ENCODE assay signal across 8 mouse cellular contexts in genomic region chr13:100833640-100834002, GRCm38 (mm10). TPM values are rescaled to one million over a fixed set of nuclear protein-coding genes. Genes with fewer than 3 reads are reported as not detected.
DNase-seq lines count a peak whose midpoint lies in the region; ATAC-seq and TF ChIP-seq lines count a peak whose summit lies in the region.

No protein-coding gene starts in this region.

- no peak for TF ChIP-seq CTCF in forebrain, postnatal 0 days (IDR thresholded peaks at IDR 0.05; ENCODE audit: low read depth)

- WGBS in heart, embryonic 11.5 days (ENCODE audit: insufficient replicate concordance): 52% methylated on average over 6 of the region's 6 CpGs
- 48% methylated on average over 6 of the region's 6 CpGs for WGBS in forebrain, postnatal 0 days

- in situ Hi-C loops in ES-E14 (cut with MboI; ENCODE audit: low sequenced_read_pairs in 2 of 2, unreplicated experiment in 2 of 2): no loop called here

- H3K9me3 ChIP-seq in heart, embryonic 11.5 days (replicated peaks; ENCODE audit: control insufficient read depth, low read length): no peaks in the 10 kb centered on the region
- no peaks in the 10 kb centered on the region for H3K9me3 ChIP-seq in ES-E14 (ENCODE audit: control insufficient read depth, insufficient read depth, low read depth, low read length)
- no peaks in the 10 kb centered on the region for H3K9me3 ChIP-seq in forebrain, postnatal 0 days (ENCODE audit: low read length)

- no peaks in the 10 kb centered on the region for H3K27me3 ChIP-seq in heart, embryonic 11.5 days (ENCODE audit: control insufficient read depth, insufficient read depth, low read length)
- H3K27me3 ChIP-seq in forebrain, postnatal 0 days (ENCODE audit: insufficient read depth, low read length): no peaks in the 10 kb centered on the region

- peaks cover 10% of the 10 kb centered on the region for H3K4me1 ChIP-seq in heart, embryonic 11.5 days (ENCODE audit: control insufficient read depth, insufficient read depth, low read length)
- H3K4me1 ChIP-seq in ES-E14 (ENCODE audit: control insufficient read depth in 2 of 2, insufficient read depth in 2 of 2, low read length in 2 of 2, poor library complexity in 1 of 2): peaks cover 0 to 3% of the 10 kb centered on the region in 2 experiments; a peak in 1 of 4 replicates
- peaks cover 11% of the 10 kb centered on the region for H3K4me1 ChIP-seq in forebrain, postnatal 0 days (ENCODE audit: insufficient read depth)

- no peak for ATAC-seq in heart, embryonic 11.5 days (replicated peaks; ENCODE audit: insufficient number of reproducible peaks, low FRiP score, low TSS enrichment)
- ATAC-seq in forebrain, postnatal 0 days: no peak
- ATAC-seq in megakaryocyte progenitor cell, adult 5-6 weeks (replicated peaks; ENCODE audit: poor library complexity): 0 out of 2 replicates have a peak, but pooled peaks have one; percentile 0
- no peak for ATAC-seq in cerebellum, adult (ENCODE audit: insufficient number of reproducible peaks, low FRiP score, low TSS enrichment)

- DNase-seq in heart, postnatal 4 days: no peak
- no peak for DNase-seq in ES-E14 (ENCODE audit: low read depth, low spot score)
- no peak for DNase-seq in forebrain, postnatal 0 days
- DNase-seq in adrenal gland, adult 18-20 months (ENCODE audit: low spot score in 2 of 2): no peak
- no peak for DNase-seq in thymus, adult 18-20 months

- no peak overlapping the region for H3K27ac ChIP-seq in heart, embryonic 11.5 days (ENCODE audit: low read depth, low read length)
- no peak overlapping the region for H3K27ac ChIP-seq in ES-E14 (ENCODE audit: insufficient read depth, low read depth, low read length, poor library complexity, severe bottlenecking)
- H3K27ac ChIP-seq in forebrain, postnatal 0 days (ENCODE audit: low read depth, low read length): no peak overlapping the region

- H3K9ac ChIP-seq in heart, embryonic 11.5 days (ENCODE audit: low read depth, low read length): no peak overlapping the region
- H3K9ac ChIP-seq in ES-E14 (ENCODE audit: insufficient read depth, low read depth, low read length, poor library complexity, severe bottlenecking): no peak overlapping the region; the same call in 1 of the 2 replicates
- H3K9ac ChIP-seq in forebrain, postnatal 0 days: peak overlapping the region; percentile 88; the same call in 1 of the 2 replicates

- H3K36me3 ChIP-seq in heart, embryonic 11.5 days (ENCODE audit: control insufficient read depth, insufficient read depth, low read length): no peaks in the 10 kb centered on the region
- H3K36me3 ChIP-seq in ES-E14 (ENCODE audit: control insufficient read depth, insufficient read depth, low read length, poor library complexity, severe bottlenecking): no peaks in the 10 kb centered on the region
- no peaks in the 10 kb centered on the region for H3K36me3 ChIP-seq in forebrain, postnatal 0 days (ENCODE audit: insufficient read depth)

- peak overlapping the region; percentile 88; the same call in 1 of the 2 replicates for H3K4me3 ChIP-seq in heart, embryonic 11.5 days (ENCODE audit: low read depth, low read length)
- H3K4me3 ChIP-seq in ES-E14 (ENCODE audit: insufficient read depth in 1 of 2, low read depth in 1 of 2, low read length in 2 of 2, poor library complexity in 1 of 2, severe bottlenecking in 1 of 2): no peak overlapping the region
- H3K4me3 ChIP-seq in forebrain, postnatal 0 days (ENCODE audit: low read depth, low read length): peak overlapping the region; percentile 87

- peak overlapping the region; percentile 89 for H3K4me2 ChIP-seq in heart, embryonic 11.5 days
- H3K4me2 ChIP-seq in forebrain, postnatal 0 days (ENCODE audit: low read depth): peak overlapping the region; percentile 37

TF ChIP-seq in ES-E14, 5 proteins besides CTCF, POLR2A, EP300 and RAD21:
- TF ChIP-seq ZNF384 (IDR thresholded peaks at IDR 0.05; ENCODE audit: low read depth, low read length) (peak; percentile 76), MAFK (IDR thresholded peaks at IDR 0.05; ENCODE audit: insufficient read depth, low read depth, low read length) (no peak)

RNA-seq across cellular contexts. Expression of gene Slc30a5, which starts 0.4 kb away (rescaled TPM):
- polyA plus RNA-seq in heart, embryonic 11.5 days (2014; fragmentation: Nextera tagmentation; extraction: Ambion mirVana): 37.7 and 42.3 TPM in 2 replicates
- total RNA-seq in heart, postnatal 4 days (2021): 10 to 100 TPM; 32.6 to 33.5 TPM
- 85.6 and 102 TPM in 2 replicates for total RNA-seq in ES-E14 (2012; rRNA removed)
- total RNA-seq in forebrain, postnatal 0 days (2014; rRNA removed): 44.8 and 59.7 TPM in 2 replicates
- polyA plus RNA-seq in forebrain, postnatal 0 days (2015; fragmentation: Nextera tagmentation; extraction: Ambion mirVana): 16.9 and 23.0 TPM in 2 replicates
- 127 and 130 TPM in 2 replicates for total RNA-seq in megakaryocyte progenitor cell, adult 5-6 weeks (2015)
- 99.7 and 101 TPM in 2 replicates for total RNA-seq in megakaryocyte progenitor cell, adult 5-6 weeks (2017)
- 10 to 100 TPM; 39.9 to 45.7 TPM for total RNA-seq in adrenal gland, adult 18-20 months (2021)

RNA-seq across cellular contexts. Expression of gene Ccnb1, which starts 47.3 kb away (rescaled TPM):
- polyA plus RNA-seq in heart, embryonic 11.5 days (2014; fragmentation: Nextera tagmentation; extraction: Ambion mirVana): 239 and 248 TPM in 2 replicates
- total RNA-seq in heart, postnatal 4 days (2021): 10 to 100 TPM; 77.4 to 91.6 TPM
- 410 and 549 TPM in 2 replicates for total RNA-seq in ES-E14 (2012; rRNA removed)
- total RNA-seq in forebrain, postnatal 0 days (2014; rRNA removed): 16.5 and 17.1 TPM in 2 replicates
- polyA plus RNA-seq in forebrain, postnatal 0 days (2015; fragmentation: Nextera tagmentation; extraction: Ambion mirVana): 22.8 and 26.2 TPM in 2 replicates
- total RNA-seq in megakaryocyte progenitor cell, adult 5-6 weeks (2015): 152 and 153 TPM in 2 replicates
- total RNA-seq in megakaryocyte progenitor cell, adult 5-6 weeks (2017): 181 and 194 TPM in 2 replicates
- total RNA-seq in adrenal gland, adult 18-20 months (2021): 1 to 10 TPM in 1 of 2 experiments, under 1 TPM in 1; 0.64 to 2.5 TPM

RNA-seq across cellular contexts. Expression of gene Cenph, which starts 57.9 kb away (rescaled TPM):
- 27.0 and 31.2 TPM in 2 replicates for polyA plus RNA-seq in heart, embryonic 11.5 days (2014; fragmentation: Nextera tagmentation; extraction: Ambion mirVana)
- total RNA-seq in heart, postnatal 4 days (2021): 1 to 10 TPM; 8.7 to 9.3 TPM
- total RNA-seq in ES-E14 (2012; rRNA removed): 31.6 and 39.9 TPM in 2 replicates
- 3.5 and 4.9 TPM in 2 replicates for total RNA-seq in forebrain, postnatal 0 days (2014; rRNA removed)
- 6.8 and 7.7 TPM in 2 replicates for polyA plus RNA-seq in forebrain, postnatal 0 days (2015; fragmentation: Nextera tagmentation; extraction: Ambion mirVana)
- total RNA-seq in megakaryocyte progenitor cell, adult 5-6 weeks (2015): 64.8 and 71.7 TPM in 2 replicates
- 66.3 and 67.7 TPM in 2 replicates for total RNA-seq in megakaryocyte progenitor cell, adult 5-6 weeks (2017)
- under 1 TPM in 1 of 2 experiments, not detected in 1; 0.22 TPM for total RNA-seq in adrenal gland, adult 18-20 months (2021)

Comparison
In these comparisons a context has a peak if more than half of its experiments do, and no peak if none do; other contexts are left out.
1. H3K4me3 ChIP-seq: peak in heart, embryonic 11.5 days (single experiment) and forebrain, postnatal 0 days (single experiment); none in ES-E14 (0 of 2).